Mouse (Mus musculus): ENCODE results near the gene Rgcc. TPM values are rescaled to one million over a fixed set of nuclear protein-coding genes. Genes with fewer than 3 reads are reported as not detected.

The Rgcc gene
- total and polyA plus RNA-seq, 3 experiments, result 2.2 to 5.2 (median 2.3) TPM

DNA sequence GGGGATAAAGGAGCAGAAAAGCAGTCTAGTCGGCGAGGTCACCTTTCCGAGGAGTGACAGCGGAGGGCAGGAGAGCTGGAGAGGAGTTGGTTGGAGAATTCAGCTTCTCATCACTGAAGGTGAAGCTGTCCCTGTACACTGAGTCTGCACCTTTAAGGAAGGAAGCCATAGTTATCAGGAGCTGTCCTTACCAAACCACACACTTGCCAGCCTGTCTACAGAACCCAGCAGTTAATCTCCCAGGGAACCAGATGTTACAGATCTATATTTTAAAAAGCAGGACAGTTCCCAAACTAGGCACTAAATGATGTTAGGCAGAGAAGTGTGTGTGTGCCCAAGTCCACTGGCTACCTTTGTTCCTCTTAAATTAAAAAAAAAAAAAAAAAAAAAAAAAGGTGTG lies 9.8 kb downstream of the Rgcc start:
- Histone ChIP-seq H3K4me1 (ENCODE audit: control insufficient read depth in 1 of 2, insufficient read depth in 2 of 2) (peaks cover 13 to 50% of the 10 kb centered on the region in 2 experiments), H3K9me3 (replicated peaks; ENCODE audit: low read length) (no peaks in the 10 kb centered on the region), H3K36me3 (replicated peaks in 1 of 2; ENCODE audit: control insufficient read depth in 1 of 2, insufficient read depth in 1 of 2, low read length in 1 of 2) (no peaks in the 10 kb centered on the region), H3K4me2 (ENCODE audit: insufficient read depth, low read depth, poor library complexity, severe bottlenecking) (no peak overlapping the region), H3K27me3 (replicated peaks) (no peaks in the 10 kb centered on the region), H3K4me3 (replicated peaks in 1 of 3; ENCODE audit: low read depth in 2 of 3, low read length in 2 of 3, poor library complexity in 1 of 3) (no peak overlapping the region), H3K9ac (ENCODE audit: insufficient read depth, low read depth) (no peak overlapping the region), H3K79me2 (replicated peaks; ENCODE audit: control insufficient read depth, extremely low read depth, insufficient read depth, poor library complexity, severe bottlenecking) (no peaks in the 10 kb centered on the region), H3K27ac (ENCODE audit: insufficient read depth, low read depth) (no peak overlapping the region)
- in situ Hi-C loops (cut with MboI; ENCODE audit: low pct_ligation_motif_present, low pct_unique_long_range_greater_than_20kb, low sequenced_read_pairs) (no loop called here), dilution Hi-C loops (cut with MboI; ENCODE audit: extremely low pct_ligation_motif_present, extremely low pct_unique_long_range_greater_than_20kb, low sequenced_read_pairs) (no loop called here)
- TF ChIP-seq CHD2 (IDR thresholded peaks at IDR 0.05; ENCODE audit: low read length) (no peak), ZKSCAN1 (IDR thresholded peaks at IDR 0.05; ENCODE audit: borderline replicate concordance, low read depth, low read length) (no peak), MEF2A (IDR thresholded peaks at IDR 0.05; ENCODE audit: borderline replicate concordance, low read depth, low read length) (no peak)
- DNase-seq (ENCODE audit: extremely low read depth), result no peak

- TF ChIP-seq ZC3H11A (IDR thresholded peaks at IDR 0.05; ENCODE audit: low read depth, low read length) (no peak), KAT2A (IDR thresholded peaks at IDR 0.05; ENCODE audit: insufficient replicate concordance, low read length) (no peak), NRF1 (IDR thresholded peaks at IDR 0.05; ENCODE audit: low read depth, low read length) (no peak), SIN3A (IDR thresholded peaks at IDR 0.05; ENCODE audit: low read length) (no peak), PAX5 (IDR thresholded peaks at IDR 0.05; ENCODE audit: low read length) (no peak), TBP (conservative IDR thresholded peaks at IDR 0.05; ENCODE audit: low read depth, low read length) (no peak), RCOR1 (conservative IDR thresholded peaks at IDR 0.05; ENCODE audit: low read depth, low read length) (no peak), MYC (IDR thresholded peaks at IDR 0.05; ENCODE audit: low read depth, low read length) (no peak), ELF1 (IDR thresholded peaks at IDR 0.05; ENCODE audit: low read depth, low read length) (no peak), UBTF (IDR thresholded peaks at IDR 0.05; ENCODE audit: low read depth, low read length) (no peak), CHD2 (IDR thresholded peaks at IDR 0.05; ENCODE audit: low read length) (no peak), GABPA (IDR thresholded peaks at IDR 0.05; ENCODE audit: insufficient replicate concordance, low read depth, low read length) (no peak), NELFE (IDR thresholded peaks at IDR 0.05; ENCODE audit: low read depth, low read length) (no peak), ETS1 (conservative IDR thresholded peaks at IDR 0.05; ENCODE audit: low read depth, low read length) (no peak), CHD1 (IDR thresholded peaks at IDR 0.05; ENCODE audit: low read depth, low read length) (no peak)
- dilution Hi-C loops (cut with MboI; ENCODE audit: extremely low pct_ligation_motif_present, extremely low pct_unique_long_range_greater_than_20kb, low sequenced_read_pairs) (no loop called here), in situ Hi-C loops (cut with MboI; ENCODE audit: low pct_ligation_motif_present, low pct_unique_long_range_greater_than_20kb, low sequenced_read_pairs) (no loop called here)
- DNase-seq (ENCODE audit: extremely low read depth), result no peak
- H3K36me3 ChIP-seq (replicated peaks in 1 of 2; ENCODE audit: control insufficient read depth in 1 of 2, insufficient read depth in 1 of 2, low read length in 1 of 2), result no peaks in the 10 kb centered on the region
- H3K9me3 ChIP-seq (replicated peaks; ENCODE audit: low read length), result no peaks in the 10 kb centered on the region
- H3K4me3 ChIP-seq (replicated peaks in 1 of 3; ENCODE audit: low read depth in 2 of 3, low read length in 2 of 3, poor library complexity in 1 of 3), result no peak overlapping the region
- no peaks in the 10 kb centered on the region for H3K27me3 ChIP-seq (replicated peaks)
- no peak overlapping the region for H3K9ac ChIP-seq (ENCODE audit: insufficient read depth, low read depth)
- H3K27ac ChIP-seq (ENCODE audit: insufficient read depth, low read depth), result no peak overlapping the region
- no peak overlapping the region for H3K4me2 ChIP-seq (ENCODE audit: insufficient read depth, low read depth, poor library complexity, severe bottlenecking)
- peaks cover 13 to 44% of the 10 kb centered on the region in 2 experiments for H3K4me1 ChIP-seq (ENCODE audit: control insufficient read depth in 1 of 2, insufficient read depth in 2 of 2)
- no peaks in the 10 kb centered on the region for H3K79me2 ChIP-seq (replicated peaks; ENCODE audit: control insufficient read depth, extremely low read depth, insufficient read depth, poor library complexity, severe bottlenecking)
Measured at GRCm38 (mm10) chr14:79290683-79291425, 10.6 kb downstream of the Rgcc start.
